Mouse (Mus musculus) hindbrain, postnatal 0 days (tissue): ENCODE measurements at regions not wholly inside any gene's neighbourhood (a gene's known extent, or its start where the extent isn't known, plus 50 kb on each side); places are given as distances from the start of the nearest gene placed in this dataset.
A peak's percentile ranks its signal among the peaks of the same experiment; 100 is the strongest.
"Not testable (repeated sequence)": the region's sequence is repeated elsewhere in the genome, so short reads cannot be mapped to it uniquely, and the experiment has no call there.

Experiments used
- ATAC-seq: fragments of 200-750 bp; cut with Nextera tagmentation; 2 replicates; pipeline ENCODE4 v1.8.0; 2017; ENCODE audit warnings: mild to moderate bottlenecking, moderate TSS enrichment, moderate library complexity
- DNase-seq: peaks from one replicate; pipeline ENCODE4 v3.0.0-alpha.2; 2015; ENCODE audit warnings: low spot score
- H3K27ac ChIP-seq: fragments of 300-500 bp; sonication (generic); 2 replicates; pipeline ENCODE4 v1.5.1; 2014; ENCODE audit warnings: mild to moderate bottlenecking
- H3K27me3 ChIP-seq: fragments of 300-500 bp; sonication (generic); 2 replicates; pipeline ENCODE4 v1.6.1; 2014; ENCODE audit warnings: low read length, mixed read lengths; ENCODE audit not compliant: insufficient read depth
- H3K36me3 ChIP-seq: fragments of 300-500 bp; sonication (generic); 2 replicates; pipeline ENCODE4 v1.6.1; 2014; ENCODE audit warnings: low read length, mixed read lengths; ENCODE audit not compliant: insufficient read depth
- H3K4me1 ChIP-seq: fragments of 300-500 bp; sonication (generic); 2 replicates; pipeline ENCODE4 v1.6.1; 2014; ENCODE audit warnings: antibody characterized with exemption, low read length, mixed read lengths; ENCODE audit not compliant: insufficient read depth
- H3K4me2 ChIP-seq: fragments of 300-500 bp; sonication (generic); 2 replicates; pipeline ENCODE4 v1.6.1; 2014; ENCODE audit warnings: low read depth, mild to moderate bottlenecking, low read length, moderate library complexity, mixed read lengths
- H3K4me3 ChIP-seq: fragments of 300-500 bp; sonication (generic); 2 replicates; pipeline ENCODE4 v1.5.1; 2014; ENCODE audit warnings: low read length
- H3K9ac ChIP-seq: fragments of 300-500 bp; sonication (generic); replicated peaks from 2 replicates; pipeline ENCODE4 v1.6.1; 2014; ENCODE audit warnings: mild to moderate bottlenecking, low read length, moderate library complexity, mixed read lengths
- H3K9me3 ChIP-seq: fragments of 300-500 bp; sonication (generic); 2 replicates; pipeline ENCODE4 v1.6.1; 2016; ENCODE audit warnings: low read length, mixed read lengths
- CTCF ChIP-seq: IDR thresholded peaks from 2 replicates; pipeline ENCODE4 v1.5.1; 2016; ENCODE audit warnings: antibody characterized with exemption, control low read depth, low read depth
- whole genome bisulfite sequencing: fragments of 180-500 bp; shearing (Covaris S2); extraction: QIAGEN DNeasy Blood & Tissue Kit; methylation state at CpG from one replicate; pipeline ENCODE4 v1.1.7; 2014; 5-methylcytosine and 5-hydroxymethylcytosine counted together

- H3K4me2 ChIP-seq: no peak overlapping the region
- TF ChIP-seq CTCF: no peak
- H3K4me3 ChIP-seq: no peak overlapping the region
- H3K36me3 ChIP-seq: no peaks in the 10 kb centered on the region
- no peak overlapping the region for H3K27ac ChIP-seq
- ATAC-seq (no peak), DNase-seq (peak; percentile 5)
- WGBS: 42% methylated on average over 3 of the region's 3 CpGs
- no peaks in the 10 kb centered on the region for H3K4me1 ChIP-seq
- H3K9me3 ChIP-seq: no peaks in the 10 kb centered on the region
- H3K9ac ChIP-seq: no peak overlapping the region
- no peaks in the 10 kb centered on the region for H3K27me3 ChIP-seq
These were observed 113.9 kb downstream of the Mfap3l start for GRCm38 (mm10) chr8:60746486-60746885.

GRCm38 (mm10) chr8:60755704-60756415 is 123.2 kb downstream of the Mfap3l start:
- no peak overlapping the region for H3K27ac ChIP-seq
- DNase-seq: no peak
- ATAC-seq: no peak

GRCm38 (mm10) chr8:60763959-60764358 is 126.3 kb upstream of the Hpf1 start:
- Histone ChIP-seq H3K9me3 (no peaks in the 10 kb centered on the region), H3K27me3 (no peaks in the 10 kb centered on the region), H3K27ac (no peak overlapping the region), H3K36me3 (no peaks in the 10 kb centered on the region), H3K4me1 (no peaks in the 10 kb centered on the region), H3K4me3 (no peak overlapping the region), H3K9ac (no peak overlapping the region), H3K4me2 (no peak overlapping the region)
- ATAC-seq: no peak
- TF ChIP-seq CTCF: no peak
- 92% methylated on average over 7 of the region's 7 CpGs for WGBS
- DNase-seq: no peak

More at GRCm38 (mm10) chr8:60755704-60756415, 123.2 kb downstream of the Mfap3l start:
- WGBS: 88% methylated on average over 18 of the region's 18 CpGs
- Histone ChIP-seq H3K27me3 (no peaks in the 10 kb centered on the region), H3K36me3 (no peaks in the 10 kb centered on the region), H3K4me3 (no peak overlapping the region), H3K9ac (no peak overlapping the region), H3K4me1 (no peaks in the 10 kb centered on the region), H3K9me3 (no peaks in the 10 kb centered on the region), H3K4me2 (no peak overlapping the region)
- no peak for TF ChIP-seq CTCF

- TF ChIP-seq CTCF: no peak
- H3K4me3 ChIP-seq: no peak overlapping the region
- 48% methylated on average over 4 of the region's 4 CpGs for WGBS
- no peaks in the 10 kb centered on the region for H3K4me1 ChIP-seq
- DNase-seq (no peak), ATAC-seq (no peak)
- no peak overlapping the region for H3K4me2 ChIP-seq
- no peaks in the 10 kb centered on the region for H3K36me3 ChIP-seq
- H3K9ac ChIP-seq: no peak overlapping the region
- H3K27ac ChIP-seq: no peak overlapping the region
- no peaks in the 10 kb centered on the region for H3K27me3 ChIP-seq
- no peaks in the 10 kb centered on the region for H3K9me3 ChIP-seq
These were observed 116.9 kb upstream of the Hpf1 start for GRCm38 (mm10) chr8:60773350-60773749.

- ATAC-seq, DNase-seq, H3K9me3 ChIP-seq, H3K27me3 ChIP-seq, H3K4me2 ChIP-seq, H3K36me3 ChIP-seq, H3K9ac ChIP-seq, H3K27ac ChIP-seq, H3K4me3 ChIP-seq, H3K4me1 ChIP-seq: not testable (repeated sequence)
- WGBS: 74% methylated on average over 2 of the region's 2 CpGs
These were observed 114.0 kb upstream of the Hpf1 start for GRCm38 (mm10) chr8:60776251-60776650.

- no peak for TF ChIP-seq CTCF
- WGBS: 90% methylated on average over 2 of the region's 2 CpGs
- no peak overlapping the region for H3K4me3 ChIP-seq
- no peak overlapping the region for H3K4me2 ChIP-seq
- H3K9me3 ChIP-seq: no peaks in the 10 kb centered on the region
- H3K27ac ChIP-seq: no peak overlapping the region
- no peak for ATAC-seq
- no peak overlapping the region for H3K9ac ChIP-seq
- H3K36me3 ChIP-seq: no peaks in the 10 kb centered on the region
- H3K4me1 ChIP-seq: no peaks in the 10 kb centered on the region
- DNase-seq: no peak
- H3K27me3 ChIP-seq: no peaks in the 10 kb centered on the region
These were observed 105.2 kb upstream of the Hpf1 start for GRCm38 (mm10) chr8:60785049-60785448.

GRCm38 (mm10) chr8:60790453-60790852 is 99.8 kb upstream of the Hpf1 start:
- no peak for TF ChIP-seq CTCF
- Histone ChIP-seq H3K4me1 (no peaks in the 10 kb centered on the region), H3K36me3 (no peaks in the 10 kb centered on the region), H3K9ac (no peak overlapping the region), H3K4me3 (no peak overlapping the region), H3K27ac (no peak overlapping the region), H3K4me2 (no peak overlapping the region), H3K27me3 (no peaks in the 10 kb centered on the region), H3K9me3 (no peaks in the 10 kb centered on the region)
- 84% methylated on average over 3 of the region's 3 CpGs for WGBS
- no peak for ATAC-seq
- DNase-seq: no peak
